Comparison of ENCODE assay signal across 13 mouse cellular contexts in genomic region chr19:7148541-7149085, GRCm38 (mm10). TPM values are rescaled to one million over a fixed set of nuclear protein-coding genes. Genes with fewer than 3 reads are reported as not detected.
DNase-seq lines count a peak whose midpoint lies in the region; ATAC-seq and TF ChIP-seq lines count a peak whose summit lies in the region.
"Had no signal": no experiment of that assay in that cellular context is flagged by ENCODE, and none has a peak within 500 bp of the region (broad histone marks: within the 10 kb centered on the region; RNA-seq: fewer than 3 reads in every experiment).

No protein-coding gene starts in this region.

- peaks cover 99% of the 10 kb centered on the region for H3K27me3 ChIP-seq in forebrain, embryonic 10.5 days (ENCODE audit: poor library complexity, severe bottlenecking)
- no peaks in the 10 kb centered on the region for H3K27me3 ChIP-seq in forebrain, postnatal 0 days (ENCODE audit: insufficient read depth, low read length)
- peaks cover 42% of the 10 kb centered on the region for H3K27me3 ChIP-seq in midbrain, embryonic 13.5 days
- no peaks in the 10 kb centered on the region for H3K27me3 ChIP-seq in lung, postnatal 0 days (replicated peaks; ENCODE audit: insufficient read depth, low read length)

- H3K27ac ChIP-seq in forebrain, embryonic 10.5 days: peak overlapping the region; percentile 44
- H3K27ac ChIP-seq in forebrain, postnatal 0 days (ENCODE audit: low read depth, low read length): 0 out of 2 replicates have a peak overlapping the region, but pooled peaks have one; percentile 22
- no peak overlapping the region for H3K27ac ChIP-seq in midbrain, embryonic 13.5 days
- H3K27ac ChIP-seq in lung, postnatal 0 days (ENCODE audit: low read length): no peak overlapping the region
- H3K27ac ChIP-seq: embryonic facial prominence, embryonic 12.5 days; heart, embryonic 13.5 days; limb, embryonic 15.5 days had no signal

- no peaks in the 10 kb centered on the region for H3K36me3 ChIP-seq in forebrain, embryonic 10.5 days (replicated peaks)
- H3K36me3 ChIP-seq in forebrain, postnatal 0 days (ENCODE audit: insufficient read depth): no peaks in the 10 kb centered on the region
- no peaks in the 10 kb centered on the region for H3K36me3 ChIP-seq in midbrain, embryonic 13.5 days
- H3K36me3 ChIP-seq in lung, postnatal 0 days (ENCODE audit: insufficient read depth, low read length): no peaks in the 10 kb centered on the region
- H3K36me3 ChIP-seq: embryonic facial prominence, embryonic 12.5 days; heart, embryonic 13.5 days; limb, embryonic 15.5 days had no signal

- H3K9me3 ChIP-seq in forebrain, embryonic 10.5 days: no peaks in the 10 kb centered on the region; the same call in 1 of the 2 replicates
- no peaks in the 10 kb centered on the region for H3K9me3 ChIP-seq in forebrain, postnatal 0 days (ENCODE audit: low read length)
- no peaks in the 10 kb centered on the region for H3K9me3 ChIP-seq in midbrain, embryonic 13.5 days
- H3K9me3 ChIP-seq in lung, postnatal 0 days (ENCODE audit: low read length): no peaks in the 10 kb centered on the region
- H3K9me3 ChIP-seq: embryonic facial prominence, embryonic 12.5 days; heart, embryonic 13.5 days; limb, embryonic 15.5 days had no signal

- TF ChIP-seq CTCF in forebrain, postnatal 0 days (IDR thresholded peaks at IDR 0.05; ENCODE audit: low read depth): no peak
- TF ChIP-seq CTCF in lung, postnatal 0 days (IDR thresholded peaks at IDR 0.05): no peak

- H3K4me2 ChIP-seq in forebrain, postnatal 0 days (ENCODE audit: low read depth): no peak overlapping the region
- H3K4me2 ChIP-seq in midbrain, embryonic 13.5 days (replicated peaks): no peak overlapping the region
- no peak overlapping the region for H3K4me2 ChIP-seq in lung, postnatal 0 days (replicated peaks; ENCODE audit: low read depth, low read length)
- H3K4me2 ChIP-seq: embryonic facial prominence, embryonic 12.5 days; heart, embryonic 13.5 days; limb, embryonic 15.5 days had no signal

- no peak for TF ChIP-seq EP300 in lung, postnatal 0 days (IDR thresholded peaks at IDR 0.05)

- DNase-seq in left cerebral cortex, postnatal 4 days: peak; percentile 70
- no peak for DNase-seq in left cerebral cortex, adult 11 months (ENCODE audit: low spot score)
- DNase-seq in forebrain, embryonic 10.5 days (ENCODE audit: extremely low spot score, low spot score): no peak
- DNase-seq in forebrain, postnatal 0 days: peak; percentile 79
- DNase-seq in lung, postnatal 0 days (ENCODE audit: low spot score): no peak
- DNase-seq in embryo, embryonic 11 days: no peak
- DNase-seq: kidney, postnatal 36 days; lung, postnatal 14 days had no signal

- intact Hi-C loops in left cerebral cortex, postnatal 4 days (cut with DNase I): no loop called here

- H3K4me1 ChIP-seq in forebrain, embryonic 10.5 days: peaks cover 82% of the 10 kb centered on the region
- H3K4me1 ChIP-seq in forebrain, postnatal 0 days (ENCODE audit: insufficient read depth): peaks cover 18% of the 10 kb centered on the region
- peaks cover 79% of the 10 kb centered on the region for H3K4me1 ChIP-seq in midbrain, embryonic 13.5 days (replicated peaks)
- 0 out of 2 replicates have a peak, but pooled peaks cover 2% of the 10 kb centered on the region for H3K4me1 ChIP-seq in lung, postnatal 0 days (ENCODE audit: insufficient read depth, low read depth, low read length)

- H3K4me3 ChIP-seq in forebrain, embryonic 10.5 days: no peak overlapping the region
- no peak overlapping the region for H3K4me3 ChIP-seq in forebrain, postnatal 0 days (ENCODE audit: low read depth, low read length)
- no peak overlapping the region for H3K4me3 ChIP-seq in midbrain, embryonic 13.5 days (replicated peaks)
- H3K4me3 ChIP-seq in lung, postnatal 0 days (ENCODE audit: low read depth, low read length): no peak overlapping the region
- H3K4me3 ChIP-seq: embryonic facial prominence, embryonic 12.5 days; heart, embryonic 13.5 days; limb, embryonic 15.5 days had no signal

- H3K9ac ChIP-seq in forebrain, postnatal 0 days: no peak overlapping the region
- peak overlapping the region; percentile 19; the same call in 1 of the 2 replicates for H3K9ac ChIP-seq in midbrain, embryonic 13.5 days (replicated peaks)
- no peak overlapping the region for H3K9ac ChIP-seq in lung, postnatal 0 days (replicated peaks; ENCODE audit: low read depth)
- H3K9ac ChIP-seq: embryonic facial prominence, embryonic 12.5 days; heart, embryonic 13.5 days; limb, embryonic 15.5 days had no signal

- 80% methylated on average over 8 of the region's 8 CpGs for WGBS in forebrain, embryonic 10.5 days
- WGBS in forebrain, postnatal 0 days: 39% methylated on average over 8 of the region's 8 CpGs
- WGBS in midbrain, embryonic 13.5 days: 69% methylated on average over 8 of the region's 8 CpGs
- WGBS in lung, postnatal 0 days: 49% methylated on average over 8 of the region's 8 CpGs

- ATAC-seq in forebrain, postnatal 0 days: peak; percentile 42
- no peak for ATAC-seq in midbrain, embryonic 13.5 days
- no peak for ATAC-seq in lung, postnatal 0 days
- ATAC-seq: inflammation-experienced regulatory T-cells, adult 6 months had no signal

RNA-seq across cellular contexts. Expression of gene Flrt1, which starts 43.1 kb away (rescaled TPM):
- total RNA-seq in left cerebral cortex, postnatal 4 days (2021): 10 to 100 TPM; 22.4 to 23.5 TPM
- 4.0 and 4.8 TPM in 2 replicates for polyA plus RNA-seq in forebrain, embryonic 10.5 days (2016; fragmentation: Nextera tagmentation; extraction: Ambion mirVana)
- total RNA-seq in forebrain, postnatal 0 days (2014; rRNA removed): 8.1 and 8.8 TPM in 2 replicates
- polyA plus RNA-seq in forebrain, postnatal 0 days (2015; fragmentation: Nextera tagmentation; extraction: Ambion mirVana): 6.7 and 11.3 TPM in 2 replicates
- 8.3 and 9.2 TPM in 2 replicates for polyA plus RNA-seq in midbrain, embryonic 13.5 days (2015; fragmentation: Nextera tagmentation; extraction: Ambion mirVana)
- 0.17 and 0.19 TPM in 2 replicates for polyA plus RNA-seq in lung, postnatal 0 days (2015; fragmentation: Nextera tagmentation; extraction: Ambion mirVana)

RNA-seq across cellular contexts. Expression of gene Otub1, which starts 57.5 kb away (rescaled TPM):
- 100 to 1,000 TPM; 181 TPM for total RNA-seq in left cerebral cortex, postnatal 4 days (2021)
- polyA plus RNA-seq in forebrain, embryonic 10.5 days (2016; fragmentation: Nextera tagmentation; extraction: Ambion mirVana): 275 and 280 TPM in 2 replicates
- 248 and 252 TPM in 2 replicates for total RNA-seq in forebrain, postnatal 0 days (2014; rRNA removed)
- polyA plus RNA-seq in forebrain, postnatal 0 days (2015; fragmentation: Nextera tagmentation; extraction: Ambion mirVana): 286 and 290 TPM in 2 replicates
- polyA plus RNA-seq in midbrain, embryonic 13.5 days (2015; fragmentation: Nextera tagmentation; extraction: Ambion mirVana): 247 and 260 TPM in 2 replicates
- 107 and 119 TPM in 2 replicates for polyA plus RNA-seq in lung, postnatal 0 days (2015; fragmentation: Nextera tagmentation; extraction: Ambion mirVana)

Comparison
In these comparisons a context has a peak if more than half of its experiments do, and no peak if none do; other contexts are left out.
1. DNase-seq: peak in left cerebral cortex, postnatal 4 days (single experiment) and forebrain, postnatal 0 days (single experiment); none in left cerebral cortex, adult 11 months (single experiment), forebrain, embryonic 10.5 days (single experiment), lung, postnatal 0 days (single experiment) and embryo, embryonic 11 days (single experiment).
2. H3K27ac ChIP-seq: peak in forebrain, embryonic 10.5 days (single experiment) and forebrain, postnatal 0 days (single experiment); none in midbrain, embryonic 13.5 days (single experiment) and lung, postnatal 0 days (single experiment).